Mouse (Mus musculus): Measurements from ENCODE around the gene Adap1.

DNA sequence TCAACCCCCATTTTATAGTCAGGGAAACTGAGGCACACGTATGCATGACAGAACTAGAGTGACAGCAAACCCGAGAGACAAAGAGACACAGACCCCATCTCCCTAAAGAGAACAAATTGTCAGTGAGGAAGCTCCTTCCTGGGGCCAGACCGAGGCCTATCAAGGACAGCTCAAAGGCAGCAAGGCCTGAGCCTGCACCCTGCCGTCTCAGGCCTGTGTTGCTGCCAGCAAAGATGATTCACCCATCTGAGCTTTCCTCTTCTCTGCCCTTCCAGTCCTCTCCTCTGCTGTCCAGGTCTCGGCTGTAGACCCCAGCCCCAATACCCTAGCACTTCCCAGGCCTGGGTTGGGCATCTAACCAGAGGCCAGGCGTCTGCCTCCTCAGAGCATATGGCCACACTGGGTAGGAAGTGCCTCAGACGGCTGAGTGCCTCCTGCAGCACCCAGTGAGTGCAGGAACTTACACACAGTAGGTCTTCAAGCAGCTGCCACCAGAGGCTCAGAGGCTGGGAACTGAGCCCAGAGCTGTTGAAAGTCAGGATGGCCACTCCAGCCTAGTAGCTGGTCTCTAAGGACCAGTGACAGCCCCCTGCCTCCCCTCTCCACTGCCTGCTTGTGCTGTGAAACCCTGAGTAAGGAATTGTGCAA, 1.7 kb upstream of the Adap1 start:
- TF ChIP-seq CTCF (IDR thresholded peaks at IDR 0.05; ENCODE audit: low read depth) (no peak), EP300 (optimal IDR thresholded peaks at IDR 0.05) (no peak)

Data from stomach, postnatal 0 days (tissue).